Mouse (Mus musculus): Measurements from ENCODE around the gene Flt3l. TPM values are rescaled to one million over a fixed set of nuclear protein-coding genes. Genes with fewer than 3 reads are reported as not detected.
A peak's percentile ranks its signal among the peaks of the same experiment; 100 is the strongest.
"Not testable (repeated sequence)": the region's sequence is repeated elsewhere in the genome, so short reads cannot be mapped to it uniquely, and the experiment has no call there.

The Flt3l gene
- total RNA-seq, 2 experiments from 2014 or later: 2.4 to 3.2 TPM

GRCm38 (mm10) chr7:45165701-45166100 is 29.5 kb upstream of the Flt3l start:
- intact Hi-C loops (cut with DNase I): loop anchor here (5.0 kb wide), 1 partner anchor 67 kb away; no protein-coding TSS in a partner anchor
- no peak for DNase-seq (ENCODE audit: low spot score in 2 of 2)

DNA sequence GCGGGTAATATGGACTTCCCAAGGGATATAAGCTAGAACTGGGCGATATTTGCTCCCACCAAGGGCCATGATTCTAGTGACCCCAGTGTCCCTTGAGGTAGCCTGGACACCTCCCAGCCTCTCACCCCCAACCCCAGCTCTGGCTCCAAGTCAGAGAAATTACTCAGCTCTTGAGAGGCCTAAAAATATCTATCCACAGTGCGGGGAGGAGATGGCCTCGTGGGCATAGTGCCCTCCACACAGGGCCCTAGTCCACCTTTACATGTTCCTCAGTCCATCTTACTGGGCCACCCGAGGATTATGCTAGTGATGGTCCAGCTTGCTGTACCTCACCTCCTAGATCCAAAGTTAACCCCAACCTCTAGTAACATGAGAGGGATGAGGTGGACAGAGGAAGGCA is 28.6 kb upstream of the Flt3l start:
- intact Hi-C loops (cut with DNase I): loop anchor here (5.0 kb wide), 1 partner anchor 67 kb away; no protein-coding TSS in a partner anchor
- no peak for DNase-seq (ENCODE audit: low spot score in 2 of 2)

DNA sequence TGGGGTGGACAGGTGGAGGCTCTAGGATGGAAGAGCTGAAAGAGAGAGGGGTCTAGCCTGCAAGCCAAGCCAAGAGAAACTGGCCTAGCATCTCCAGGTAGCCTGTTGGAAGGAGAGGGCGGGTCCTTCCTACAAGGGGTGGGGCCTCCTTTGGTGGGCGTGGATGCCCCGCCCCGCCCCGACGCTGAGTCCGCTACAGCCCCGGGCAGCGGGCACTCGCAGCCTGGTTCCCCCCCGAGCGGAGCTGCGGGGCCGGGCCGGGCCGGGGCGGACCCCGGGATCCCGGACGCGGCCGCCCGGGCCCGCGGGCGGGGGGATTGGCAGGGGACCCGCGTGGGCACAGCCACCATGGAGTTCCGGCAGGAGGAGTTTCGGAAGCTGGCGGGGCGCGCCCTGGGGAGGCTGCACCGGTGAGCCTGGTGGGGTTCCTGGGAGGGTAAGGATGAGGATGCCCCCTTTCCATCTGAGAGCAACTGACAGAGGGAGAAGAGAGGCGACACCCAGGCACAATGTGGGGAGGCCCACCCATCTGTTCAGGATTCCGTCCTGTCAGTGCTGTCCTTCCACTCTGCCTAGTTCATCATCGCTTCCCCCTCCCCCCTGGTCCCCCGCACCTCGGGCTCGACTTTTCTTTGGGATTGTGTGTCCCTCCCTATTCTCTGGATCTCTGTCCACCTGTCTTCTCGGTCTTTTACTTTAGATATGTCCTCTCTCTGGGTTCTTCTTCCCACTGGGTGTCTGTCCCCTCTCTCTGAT is 27.7 kb upstream of the Flt3l start, which contains the start of gene Slc17a7:
Gene Slc17a7 (plus strand): TSS at position 215 of the 756 bp plus-strand sequence.
- DNase-seq (ENCODE audit: low spot score in 2 of 2): peak in 1 of 2 experiments; percentile 66
- intact Hi-C loops (cut with DNase I): loop anchor here (2.0 kb wide), 2 partner anchors 35 to 135 kb away; no protein-coding TSS in a partner anchor

DNA sequence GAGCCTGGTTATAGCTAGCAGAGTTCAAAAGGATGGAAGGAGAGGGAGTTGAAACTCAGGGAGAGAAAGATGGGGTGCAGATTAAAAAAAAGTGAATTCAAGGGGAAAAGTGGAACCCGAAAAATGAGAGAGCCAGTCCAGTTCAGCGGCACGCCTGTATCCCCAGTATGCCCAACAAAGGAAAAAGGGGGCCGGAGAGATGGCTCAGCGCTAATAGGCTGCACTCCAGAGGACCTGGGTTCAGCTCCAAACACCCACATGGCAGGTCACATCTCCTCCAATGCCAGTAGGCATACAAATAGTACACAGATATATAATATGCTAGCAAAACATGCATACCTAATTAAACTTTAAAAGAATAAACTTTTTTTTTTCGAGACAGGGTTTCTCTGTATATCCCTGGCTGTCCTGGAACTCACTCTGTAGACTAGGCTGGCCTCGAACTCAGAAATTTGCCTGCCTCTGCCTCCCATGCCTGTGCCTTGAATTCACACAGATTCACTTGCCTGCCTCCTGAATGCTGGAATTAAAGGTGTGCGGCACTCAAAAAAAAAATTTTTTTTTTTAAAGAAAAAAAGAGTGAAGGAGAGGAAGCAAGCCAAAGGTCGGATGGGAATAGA is 26.9 kb upstream of the Flt3l start:
- no peak for DNase-seq (ENCODE audit: low spot score in 2 of 2)
- intact Hi-C loops (cut with DNase I): loop anchor here (2.0 kb wide), 2 partner anchors 36 to 136 kb away; no protein-coding TSS in a partner anchor

DNA sequence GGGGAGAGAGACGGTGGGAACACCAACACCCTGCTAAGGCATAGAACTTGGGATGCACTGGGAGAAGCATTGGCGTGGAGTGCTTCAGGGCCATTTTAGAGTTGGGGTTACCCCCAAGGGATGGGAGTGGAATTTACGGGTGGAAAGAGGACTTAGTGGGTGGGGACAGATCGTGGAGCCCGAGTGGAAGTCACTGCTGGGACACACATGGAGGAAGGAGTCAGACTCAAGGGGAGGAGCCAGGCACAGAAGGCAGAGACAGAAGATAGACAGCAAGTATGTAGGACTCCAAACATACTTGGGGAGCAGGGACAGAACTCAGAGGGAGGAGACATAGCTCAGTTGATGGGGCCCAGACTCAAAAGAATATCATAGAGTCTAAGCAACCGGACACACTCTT is 26.3 kb upstream of the Flt3l start:
- no peak for DNase-seq (ENCODE audit: low spot score in 2 of 2)
- intact Hi-C loops (cut with DNase I): loop anchor here (2.0 kb wide), 2 partner anchors 36 to 136 kb away; no protein-coding TSS in a partner anchor

DNA sequence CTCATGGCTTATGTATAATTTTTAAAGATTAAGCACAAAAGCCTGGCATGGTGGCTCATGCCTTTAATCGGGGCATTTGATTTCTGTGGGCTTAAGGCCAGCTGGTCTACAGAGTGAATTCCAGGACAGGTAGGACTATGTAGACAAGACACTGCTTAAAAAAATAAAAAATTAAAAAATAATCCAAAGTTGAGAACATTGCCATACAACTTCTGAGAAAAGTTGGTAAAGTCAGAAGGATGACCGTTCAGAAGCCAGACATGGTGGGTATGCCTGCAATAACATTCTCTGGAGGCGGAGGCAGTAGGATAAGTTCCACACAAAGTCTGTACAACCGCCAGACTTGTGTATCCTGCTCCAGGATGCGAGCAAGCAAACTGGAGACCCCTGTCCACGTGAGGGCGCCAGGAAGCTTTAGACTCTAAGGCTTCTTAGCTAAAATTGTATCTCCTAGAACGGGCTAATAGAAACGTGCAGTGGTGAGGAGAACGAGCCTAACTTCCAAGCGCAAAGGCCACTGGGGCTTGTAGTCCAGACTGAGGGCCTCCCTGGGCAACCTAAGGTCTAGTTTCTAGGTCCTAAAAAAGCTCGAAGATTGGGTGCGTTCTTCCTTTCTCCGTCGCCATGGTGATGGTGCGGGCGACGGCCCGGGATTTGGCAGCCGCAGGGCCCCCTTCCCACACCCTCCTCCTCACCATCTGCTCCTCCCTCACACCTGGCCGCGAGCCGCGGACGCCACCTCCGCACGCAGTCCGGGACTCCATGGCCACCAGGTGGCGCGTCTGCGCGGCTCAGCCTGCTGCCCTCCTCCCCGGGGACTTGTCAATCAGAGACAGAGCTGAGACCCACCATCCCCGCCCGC is 25.6 kb upstream of the Flt3l start:
- peak; percentile 94 to 95 for DNase-seq (ENCODE audit: low spot score in 2 of 2)
- intact Hi-C loops (cut with DNase I): loop anchor here (2.0 kb wide), 2 partner anchors 37 to 137 kb away; no protein-coding TSS in a partner anchor

GRCm38 (mm10) chr7:45160866-45161265 is 24.6 kb upstream of the Flt3l start:
- intact Hi-C loops (cut with DNase I): no loop called here
- no peak for DNase-seq (ENCODE audit: low spot score in 2 of 2)

GRCm38 (mm10) chr7:45160316-45160800 is 24.1 kb upstream of the Flt3l start:
- intact Hi-C loops (cut with DNase I): no loop called here
- DNase-seq (ENCODE audit: low spot score in 2 of 2): no peak

- DNase-seq (ENCODE audit: low spot score in 2 of 2): no peak
- intact Hi-C loops (cut with DNase I): no loop called here
These were observed 22.8 kb upstream of the Flt3l start for GRCm38 (mm10) chr7:45158991-45159390.

- intact Hi-C loops (cut with DNase I): no loop called here
- DNase-seq (ENCODE audit: low spot score in 2 of 2): no peak
These were observed 21.2 kb upstream of the Flt3l start for GRCm38 (mm10) chr7:45157459-45157858.

DNA sequence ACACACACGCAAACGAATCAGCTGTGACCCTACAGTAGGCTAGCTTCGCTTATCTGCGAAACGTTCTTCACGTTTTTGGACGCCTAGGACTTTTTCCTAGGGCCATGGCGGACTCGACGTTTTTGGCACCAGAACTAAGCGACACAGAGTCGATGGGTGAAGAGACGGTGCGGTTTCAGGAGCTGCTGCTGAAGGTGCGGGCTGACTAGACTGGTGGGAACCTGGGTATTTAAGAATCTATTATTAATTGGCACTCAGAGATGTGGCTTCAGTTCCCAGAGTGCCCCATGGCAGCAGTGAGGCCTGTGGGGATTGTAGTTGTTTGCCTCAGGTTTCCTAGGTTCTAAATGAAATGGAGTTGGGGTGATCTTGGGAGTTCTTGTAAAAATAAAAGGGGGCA is 20.0 kb upstream of the Flt3l start:
- intact Hi-C loops (cut with DNase I): no loop called here
- no peak for DNase-seq (ENCODE audit: low spot score in 2 of 2)

GRCm38 (mm10) chr7:45155590-45155989 is 19.4 kb upstream of the Flt3l start:
- no peak for DNase-seq (ENCODE audit: low spot score in 2 of 2)
- intact Hi-C loops (cut with DNase I): no loop called here

DNA sequence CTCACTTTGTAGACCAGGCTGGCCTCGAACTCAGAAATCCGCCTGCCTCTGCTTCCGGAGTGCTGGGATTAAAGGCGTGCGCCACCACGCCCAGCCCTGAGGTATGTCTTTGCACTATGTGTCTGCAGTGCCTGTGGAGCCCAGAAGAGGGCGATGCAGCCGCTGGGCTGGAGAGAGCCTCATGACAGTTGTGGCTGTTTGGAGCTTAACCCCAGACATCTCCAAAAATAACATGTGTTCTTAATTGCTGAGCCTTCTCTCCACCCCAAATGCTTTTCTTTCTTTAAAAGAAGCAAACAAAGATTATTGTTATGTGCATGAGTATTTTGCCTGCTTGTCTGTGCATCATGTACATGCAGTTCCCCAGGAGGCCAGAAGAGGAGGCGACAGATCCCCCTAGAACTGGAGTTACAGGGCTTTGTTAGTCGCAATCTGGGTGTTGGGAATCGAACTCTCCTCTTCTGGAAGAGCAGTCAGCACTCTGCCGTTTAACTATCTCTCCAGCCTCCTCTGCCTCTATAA is 18.8 kb upstream of the Flt3l start:
- intact Hi-C loops (cut with DNase I): no loop called here
- DNase-seq (ENCODE audit: low spot score in 2 of 2): peak; percentile 56 to 78

DNA sequence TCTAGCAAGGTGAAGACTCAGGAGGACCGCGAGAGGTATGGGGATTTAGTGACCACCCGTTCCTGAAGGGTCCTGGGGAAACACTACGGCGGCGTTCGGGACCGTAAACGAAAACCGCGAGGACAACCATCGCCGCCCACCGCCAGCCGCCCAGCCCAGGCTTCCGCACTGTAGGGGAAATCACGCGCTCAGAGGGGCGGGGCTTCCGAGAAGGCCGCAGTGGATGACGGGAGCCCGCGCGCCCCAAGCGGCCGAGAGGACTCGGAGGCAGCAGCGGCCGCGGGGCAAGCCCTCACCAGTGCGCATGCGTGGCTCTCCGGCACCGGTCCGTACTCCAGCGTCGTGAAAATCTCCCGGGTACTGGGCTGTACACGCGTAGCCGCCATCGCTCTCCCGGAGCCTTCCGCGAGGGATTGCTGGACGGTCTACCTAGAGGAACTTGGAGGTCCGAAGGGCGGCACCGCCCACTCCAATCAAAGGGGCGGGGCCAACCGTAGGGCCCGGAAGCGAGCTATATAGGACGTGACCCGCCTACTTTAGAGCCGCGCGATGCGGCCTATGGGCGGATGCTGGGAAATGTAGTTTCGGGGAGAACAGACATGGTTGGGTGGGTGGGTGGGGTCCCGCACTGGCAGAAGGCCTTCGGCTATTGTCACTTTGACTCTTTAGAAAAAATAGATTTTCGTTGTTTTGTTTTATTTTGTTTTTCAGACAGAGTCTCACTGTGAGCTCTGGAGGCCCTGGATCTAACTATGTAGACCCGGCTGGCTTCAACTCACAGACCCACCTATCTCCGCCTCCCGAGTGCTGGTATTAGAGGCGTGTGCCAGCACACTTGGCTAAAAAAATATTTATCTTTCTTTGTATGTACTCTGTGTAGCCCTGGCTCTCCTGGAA is 18.1 kb upstream of the Flt3l start, which contains the start of the genes Pih1d1 and Aldh16a1:
Gene Pih1d1 (plus strand): TSS at position 208 of the 897 bp plus-strand sequence.
Gene Aldh16a1 (minus strand): TSS at position 489 of the 897 bp plus-strand sequence.
- intact Hi-C loops (cut with DNase I): no loop called here
- DNase-seq (ENCODE audit: low spot score in 2 of 2): peak; percentile 97 to 98

DNA sequence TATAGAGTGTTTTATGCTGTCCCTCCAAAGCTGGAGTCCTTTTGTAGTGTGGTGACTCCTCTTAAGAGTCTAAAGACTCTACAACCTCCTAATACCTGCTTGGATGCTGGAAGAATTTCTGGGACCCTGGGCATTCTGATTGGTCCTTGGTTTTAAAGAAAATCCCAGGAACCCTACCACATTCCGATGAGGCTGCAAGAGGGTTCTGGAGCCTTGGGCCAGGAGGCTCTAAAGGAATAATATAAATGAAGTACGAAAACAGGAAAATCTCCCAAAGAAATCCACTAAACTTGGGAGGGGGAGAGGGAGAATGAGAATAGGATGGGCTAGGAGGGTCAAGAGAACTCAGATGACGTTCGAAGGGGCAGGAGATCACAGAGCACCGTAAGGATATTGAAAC is 17.4 kb upstream of the Flt3l start:
- intact Hi-C loops (cut with DNase I): no loop called here
- no peak for DNase-seq (ENCODE audit: low spot score in 2 of 2)

DNA sequence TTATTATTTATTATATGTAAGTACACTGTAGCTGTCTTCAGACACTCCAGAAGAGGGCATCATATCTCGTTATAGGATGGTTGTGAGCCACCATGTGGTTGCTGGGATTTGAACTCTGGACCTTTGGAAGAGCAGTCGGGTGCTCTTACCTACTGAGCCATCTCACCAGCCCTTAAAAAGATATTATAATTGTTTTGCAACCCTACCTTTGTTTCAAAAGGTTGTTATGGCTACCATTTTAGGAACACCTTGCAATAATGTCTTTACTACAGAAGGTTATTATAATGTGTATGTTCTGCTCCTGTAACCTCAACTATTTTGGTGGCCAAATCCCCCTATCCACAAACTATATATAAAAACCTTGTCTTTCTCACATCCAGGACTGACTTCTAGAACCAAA is 16.8 kb upstream of the Flt3l start:
- DNase-seq (ENCODE audit: low spot score in 2 of 2); intact Hi-C loops (cut with DNase I): not testable (repeated sequence)

GRCm38 (mm10) chr7:45151303-45151702 is 15.1 kb upstream of the Flt3l start:
- intact Hi-C loops (cut with DNase I): no loop called here
- no peak for DNase-seq (ENCODE audit: low spot score in 2 of 2)

DNA sequence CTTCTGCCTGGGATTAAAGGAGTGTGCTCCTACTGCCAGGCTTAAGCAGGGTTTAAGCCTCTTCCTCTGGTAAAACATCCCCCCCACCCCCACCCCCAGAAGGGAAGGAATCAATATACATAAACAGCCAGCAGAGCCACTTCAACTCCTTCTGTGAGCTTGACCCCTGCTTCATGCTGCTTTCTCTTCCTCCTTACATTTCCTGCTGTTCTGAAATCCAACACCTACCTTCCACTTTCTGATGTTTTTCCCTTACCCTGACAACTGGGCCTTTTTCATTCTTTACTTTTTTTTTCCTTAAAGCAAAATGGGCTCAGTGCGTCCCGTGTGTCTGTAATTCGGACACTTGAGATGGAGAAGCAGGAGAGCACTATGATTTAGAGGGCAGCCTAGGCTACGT is 14.1 kb upstream of the Flt3l start:
- intact Hi-C loops (cut with DNase I): no loop called here
- DNase-seq (ENCODE audit: low spot score in 2 of 2): no peak
